Mouse (Mus musculus) olfactory bulb, adult 2 months (tissue): Measurements from ENCODE around the gene Rps6kb2.

Source experiments
- CTCF ChIP-seq: fragments of 200-500 bp; IDR thresholded peaks from 2 replicates; pipeline ENCODE4 v1.5.1; 2012; ENCODE audit warnings: low read depth, mild to moderate bottlenecking, low read length, moderate library complexity; ENCODE audit not compliant: insufficient read depth
- POLR2A ChIP-seq: fragments of 200-500 bp; IDR thresholded peaks from 2 replicates; pipeline ENCODE4 v1.6.1; 2012; ENCODE audit warnings: mild to moderate bottlenecking, low read depth, low read length, moderate library complexity; ENCODE audit not compliant: insufficient read depth

- no peak for TF ChIP-seq POLR2A
- no peak; the same call in 1 of the 2 replicates for TF ChIP-seq CTCF
Observed at GRCm38 (mm10) chr19:4152445-4153231, 10.5 kb downstream of the Rps6kb2 start.
